Mouse (Mus musculus) forebrain, embryonic 10.5 days (tissue): ENCODE results near the gene Itpr1. TPM values are rescaled to one million over a fixed set of nuclear protein-coding genes. Genes with fewer than 3 reads are reported as not detected.

Experiments
- DNase-seq: peaks from one replicate; pipeline ENCODE4 v3.0.0-alpha.2; 2017; ENCODE audit warnings: low spot score; ENCODE audit errors: extremely low spot score
- H3K27ac ChIP-seq: fragments of 300-500 bp; sonication (generic); 2 replicates; pipeline ENCODE4 v1.5.1; 2016; ENCODE audit warnings: mild to moderate bottlenecking
- H3K27me3 ChIP-seq: fragments of 300-500 bp; sonication (generic); 2 replicates; pipeline ENCODE4 v1.6.1; 2016; ENCODE audit warnings: mild to moderate bottlenecking; ENCODE audit not compliant: poor library complexity, severe bottlenecking
- H3K36me3 ChIP-seq: fragments of 300-500 bp; sonication (generic); replicated peaks from 2 replicates; pipeline ENCODE4 v1.6.1; 2016; ENCODE audit warnings: mild to moderate bottlenecking, moderate library complexity
- H3K4me1 ChIP-seq: fragments of 300-500 bp; sonication (generic); 2 replicates; pipeline ENCODE4 v1.6.1; 2016
- H3K4me3 ChIP-seq: fragments of 300-500 bp; sonication (generic); 2 replicates; pipeline ENCODE4 v1.5.1; 2016; ENCODE audit warnings: mild to moderate bottlenecking, moderate library complexity
- H3K9me3 ChIP-seq: fragments of 300-500 bp; sonication (generic); 2 replicates; pipeline ENCODE4 v1.6.1; 2016; ENCODE audit warnings: mild to moderate bottlenecking, moderate library complexity
- WGBS: fragments of 180-500 bp; shearing (Covaris S2); methylation state at CpG from one replicate; pipeline ENCODE4 v1.1.7; 2016; 5-methylcytosine and 5-hydroxymethylcytosine counted together
- polyA plus RNA-seq: library from polyadenylated mRNA; unstranded; fragments of >200 nt; fragmentation: Nextera tagmentation; extraction: Ambion mirVana; gene quantifications from 2 replicates; pipeline ENCODE4 v1.2.1, GENCODE M21; 2016

Gene Itpr1
- 11.6 and 11.9 TPM in 2 replicates for polyA plus RNA-seq

DNA sequence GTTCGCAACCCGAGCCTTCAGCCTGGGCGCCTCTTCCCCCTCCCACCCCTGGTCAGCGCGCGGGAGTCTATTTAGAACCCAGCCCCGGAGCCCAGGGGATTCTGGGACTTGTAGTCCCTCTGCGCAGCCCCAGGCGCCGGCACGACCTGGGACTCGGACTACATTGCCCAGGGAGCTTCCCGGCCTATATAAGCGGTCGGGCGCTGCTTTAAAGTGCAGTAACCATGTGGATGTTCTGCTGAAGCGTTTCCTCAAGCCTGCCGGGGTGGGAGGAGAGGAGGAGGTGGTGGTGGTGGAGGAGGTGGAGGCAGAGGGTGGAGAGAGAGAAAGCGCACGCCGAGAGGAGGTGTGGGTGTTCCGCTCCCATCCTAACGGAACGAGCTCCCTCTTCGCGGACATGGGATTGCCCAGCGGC is at the start of gene Itpr1:
Gene Itpr1, plus strand, starts transcription at position 216 of the 415 bp plus-strand sequence.
- H3K36me3 ChIP-seq, result peaks cover 8% of the 10 kb centered on the region
- under 1% methylated on average over 27 of the region's 27 CpGs for WGBS
- peaks cover 40% of the 10 kb centered on the region for H3K4me1 ChIP-seq
- H3K9me3 ChIP-seq, result no peaks in the 10 kb centered on the region
- peak; percentile 99 for DNase-seq
- peaks cover 14% of the 10 kb centered on the region; the same call in 1 of the 2 replicates for H3K27me3 ChIP-seq
- H3K4me3 ChIP-seq, result peak within 1 kb of the TSS; percentile 69
- H3K27ac ChIP-seq, result peak within 1 kb of the TSS; percentile 87

DNA sequence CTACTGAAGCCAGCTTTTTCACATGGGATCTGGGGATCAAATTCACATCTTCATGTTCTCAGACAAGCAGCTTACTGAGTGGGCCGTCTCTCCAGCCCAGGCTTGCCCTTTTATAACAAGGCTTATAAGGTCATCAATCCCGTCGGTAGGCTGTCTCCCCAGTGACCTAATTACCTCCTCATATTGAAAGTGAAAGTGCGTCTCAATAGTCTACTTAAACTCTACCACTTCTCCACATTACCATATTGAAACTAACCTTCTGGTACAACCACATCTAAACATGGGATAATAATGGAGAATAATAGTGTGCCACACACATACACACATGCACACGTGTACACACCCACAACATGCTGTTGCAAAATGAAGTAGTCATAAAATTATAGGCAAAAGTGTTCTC is 48.0 kb upstream of the Itpr1 start:
- no peaks in the 10 kb centered on the region for H3K27me3 ChIP-seq
- H3K4me3 ChIP-seq, result no peak overlapping the region
- DNase-seq, result no peak
- H3K4me1 ChIP-seq, result no peaks in the 10 kb centered on the region; the same call in 1 of the 2 replicates
- WGBS, result 80% methylated on average over 5 of the region's 5 CpGs
- H3K27ac ChIP-seq, result no peak overlapping the region
- H3K36me3 ChIP-seq, result 0 out of 2 replicates have a peak, but pooled peaks cover 3% of the 10 kb centered on the region
- no peaks in the 10 kb centered on the region for H3K9me3 ChIP-seq

DNA sequence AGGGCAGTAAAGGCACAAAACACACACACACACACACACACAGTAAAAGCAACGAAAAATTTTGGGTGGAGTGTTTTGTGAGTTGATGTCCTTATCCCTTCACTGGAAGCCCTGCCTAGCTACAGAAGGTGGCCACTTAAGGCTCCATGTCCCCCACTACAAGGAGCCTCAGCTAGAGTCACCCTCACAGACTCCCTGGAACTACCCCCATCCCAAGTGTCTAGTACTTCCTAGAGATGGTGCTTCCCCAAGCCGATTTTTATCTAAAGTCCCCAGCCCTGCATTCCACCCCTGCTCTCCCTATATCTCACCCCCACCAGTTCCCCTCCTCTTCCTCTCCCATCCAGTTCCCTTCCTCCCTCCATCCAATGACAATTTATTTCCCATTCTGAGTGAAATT is 47.3 kb upstream of the Itpr1 start:
- no peaks in the 10 kb centered on the region; the same call in 1 of the 2 replicates for H3K4me1 ChIP-seq
- no peak overlapping the region for H3K27ac ChIP-seq
- WGBS, result 88% methylated on average over 2 of the region's 2 CpGs
- 0 out of 2 replicates have a peak, but pooled peaks cover 3% of the 10 kb centered on the region for H3K36me3 ChIP-seq
- no peaks in the 10 kb centered on the region for H3K9me3 ChIP-seq
- H3K27me3 ChIP-seq, result no peaks in the 10 kb centered on the region
- no peak overlapping the region for H3K4me3 ChIP-seq
- DNase-seq, result no peak

- DNase-seq, result no peak
- Histone ChIP-seq H3K27ac (no peak overlapping the region), H3K9me3 (0 out of 2 replicates have a peak, but pooled peaks cover 2% of the 10 kb centered on the region), H3K4me3 (no peak overlapping the region), H3K36me3 (peaks cover 19% of the 10 kb centered on the region), H3K27me3 (no peaks in the 10 kb centered on the region), H3K4me1 (no peaks in the 10 kb centered on the region)
- 81% methylated on average over 7 of the region's 7 CpGs for WGBS
Measured at GRCm38 (mm10) chr6:108167946-108168680, 44.8 kb upstream of the Itpr1 start.

GRCm38 (mm10) chr6:108168723-108169122 is 44.2 kb upstream of the Itpr1 start:
- 96% methylated on average over 6 of the region's 6 CpGs for WGBS
- Histone ChIP-seq H3K36me3 (peaks cover 24% of the 10 kb centered on the region), H3K27ac (no peak overlapping the region), H3K4me3 (no peak overlapping the region), H3K27me3 (no peaks in the 10 kb centered on the region), H3K9me3 (0 out of 2 replicates have a peak, but pooled peaks cover 2% of the 10 kb centered on the region), H3K4me1 (no peaks in the 10 kb centered on the region)
- no peak for DNase-seq

- 0 out of 2 replicates have a peak, but pooled peaks cover 2% of the 10 kb centered on the region for H3K9me3 ChIP-seq
Measured at GRCm38 (mm10) chr6:108169466-108169865, 43.4 kb upstream of the Itpr1 start.

GRCm38 (mm10) chr6:108172219-108172618 is 40.7 kb upstream of the Itpr1 start:
- Histone ChIP-seq H3K4me1 (no peaks in the 10 kb centered on the region), H3K27ac (no peak overlapping the region), H3K9me3 (0 out of 2 replicates have a peak, but pooled peaks cover 2% of the 10 kb centered on the region), H3K36me3 (peaks cover 40% of the 10 kb centered on the region), H3K4me3 (no peak overlapping the region), H3K27me3 (no peaks in the 10 kb centered on the region)
- no peak for DNase-seq
- 97% methylated on average over 1 of the region's 1 CpGs for WGBS

More at GRCm38 (mm10) chr6:108169466-108169865, 43.4 kb upstream of the Itpr1 start:
- 95% methylated on average over 3 of the region's 3 CpGs for WGBS
- DNase-seq, result no peak
- H3K4me3 ChIP-seq, result no peak overlapping the region
- H3K27me3 ChIP-seq, result no peaks in the 10 kb centered on the region
- H3K36me3 ChIP-seq, result peaks cover 32% of the 10 kb centered on the region
- no peak overlapping the region for H3K27ac ChIP-seq
- H3K4me1 ChIP-seq, result no peaks in the 10 kb centered on the region

DNA sequence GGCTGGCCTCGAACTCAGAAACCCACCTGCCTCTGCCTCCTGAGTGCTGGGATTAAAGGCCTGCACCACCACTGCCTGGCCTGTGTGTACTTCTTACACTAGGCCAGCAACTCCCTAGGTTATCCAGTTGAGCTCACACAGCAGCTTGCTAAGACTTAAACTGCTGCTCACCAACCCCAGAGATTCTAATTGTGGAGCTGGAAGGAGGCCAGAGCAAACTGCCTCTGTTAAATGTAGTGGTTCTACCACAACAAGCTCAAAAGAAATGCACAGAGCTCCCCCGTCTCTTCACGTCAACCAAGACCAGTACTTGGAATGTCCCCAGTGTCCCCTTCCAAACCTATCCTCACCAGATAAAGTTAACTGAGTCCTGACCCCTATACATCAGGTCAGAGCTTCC is 38.7 kb upstream of the Itpr1 start:
- DNase-seq, result no peak
- Histone ChIP-seq H3K4me3 (no peak overlapping the region), H3K9me3 (0 out of 2 replicates have a peak, but pooled peaks cover 2% of the 10 kb centered on the region), H3K27ac (no peak overlapping the region), H3K27me3 (no peaks in the 10 kb centered on the region), H3K36me3 (peaks cover 40% of the 10 kb centered on the region), H3K4me1 (no peaks in the 10 kb centered on the region)
- WGBS, result 87% methylated on average over 3 of the region's 3 CpGs

DNA sequence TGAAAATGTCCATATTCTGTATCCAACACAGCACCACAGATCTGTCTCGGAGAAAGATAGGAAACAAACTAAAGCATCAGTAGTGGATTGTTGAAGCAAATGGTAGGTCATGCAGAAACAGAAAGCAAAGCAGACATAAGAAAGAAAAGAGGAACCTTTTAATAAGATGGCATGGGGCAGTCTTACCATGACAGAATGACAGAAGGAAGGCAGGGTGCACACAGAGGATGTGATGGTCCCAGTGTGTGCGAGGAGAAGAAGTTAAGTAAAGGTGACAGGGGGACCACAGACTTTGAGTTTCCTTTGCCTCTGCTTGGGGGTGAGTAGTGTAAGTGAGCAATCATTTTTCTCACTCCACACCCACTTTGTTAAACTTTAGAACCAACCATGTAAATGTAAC is 33.8 kb upstream of the Itpr1 start:
- no peak for DNase-seq
- Histone ChIP-seq H3K27ac (no peak overlapping the region), H3K4me3 (no peak overlapping the region), H3K27me3 (no peaks in the 10 kb centered on the region), H3K4me1 (peaks cover 4% of the 10 kb centered on the region), H3K36me3 (peaks cover 15% of the 10 kb centered on the region), H3K9me3 (no peaks in the 10 kb centered on the region)
- 88% methylated on average over 2 of the region's 2 CpGs for WGBS

GRCm38 (mm10) chr6:108184847-108185684 is 27.8 kb upstream of the Itpr1 start, which contains the start of gene Sumf1:
TSS of gene Sumf1 (minus strand) at chr6:108185582.
- H3K4me3 ChIP-seq, result peak within 1 kb of the TSS; percentile 88
- H3K36me3 ChIP-seq, result no peaks in the 10 kb centered on the region; the same call in 1 of the 2 replicates
- H3K9me3 ChIP-seq, result no peaks in the 10 kb centered on the region
- 5% methylated on average over 49 of the region's 49 CpGs for WGBS
- H3K27me3 ChIP-seq, result no peaks in the 10 kb centered on the region
- peak; percentile 94 for DNase-seq
- peak within 1 kb of the TSS; percentile 86 for H3K27ac ChIP-seq
- peaks cover 14% of the 10 kb centered on the region for H3K4me1 ChIP-seq

DNA sequence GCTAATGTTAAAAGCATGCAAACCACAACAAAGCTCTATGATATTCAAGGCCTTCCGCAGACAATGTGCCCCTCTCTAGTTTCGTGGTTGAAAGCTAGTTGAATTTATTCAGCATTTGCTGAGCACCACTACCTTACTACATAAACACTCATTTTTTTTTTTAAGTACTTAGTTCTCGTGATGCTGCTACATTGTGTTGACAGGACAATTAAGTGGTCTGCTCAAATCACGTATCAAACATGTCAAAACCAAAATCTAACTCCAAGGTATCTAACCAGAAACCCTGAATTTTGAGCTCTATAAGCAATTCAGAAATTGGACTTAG is 27.2 kb upstream of the Itpr1 start:
- H3K27me3 ChIP-seq, result no peaks in the 10 kb centered on the region
- peaks cover 14% of the 10 kb centered on the region for H3K4me1 ChIP-seq
- peak overlapping the region; percentile 86 for H3K27ac ChIP-seq
- DNase-seq, result no peak
- WGBS, result 22% methylated on average over 4 of the region's 4 CpGs
- no peaks in the 10 kb centered on the region for H3K9me3 ChIP-seq
- H3K36me3 ChIP-seq, result no peaks in the 10 kb centered on the region; the same call in 1 of the 2 replicates
- H3K4me3 ChIP-seq, result peak overlapping the region; percentile 88

- no peak overlapping the region for H3K27ac ChIP-seq
- DNase-seq, result no peak
- no peak overlapping the region for H3K4me3 ChIP-seq
- H3K36me3 ChIP-seq, result no peaks in the 10 kb centered on the region
- 98% methylated on average over 1 of the region's 1 CpGs for WGBS
- no peaks in the 10 kb centered on the region for H3K9me3 ChIP-seq
- H3K27me3 ChIP-seq, result no peaks in the 10 kb centered on the region
- H3K4me1 ChIP-seq, result no peaks in the 10 kb centered on the region
Measured at GRCm38 (mm10) chr6:108190690-108191089, 22.2 kb upstream of the Itpr1 start.
